Mouse (Mus musculus): ENCODE measurements around the gene Ush1g.

- TF ChIP-seq CTCF (IDR thresholded peaks at IDR 0.05; ENCODE audit: low read depth, low read length) (no peak), POLR2A (IDR thresholded peaks at IDR 0.05; ENCODE audit: borderline replicate concordance, low read depth, low read length) (no peak)
Measured at GRCm38 (mm10) chr11:115286201-115286993, 35.4 kb downstream of the Ush1g start.

Data from bone marrow macrophage, adult 2 months (primary cell).